Mouse (Mus musculus) spleen, postnatal 14 days (tissue): ENCODE results near the gene Eed.
A peak's percentile ranks its signal among the peaks of the same experiment; 100 is the strongest.

Source experiments
- DNase-seq, 2 experiments: peaks; one replicate each; pipeline ENCODE4 v3.0.0; 2021 to 2022; ENCODE audit warnings: low spot score in 2 of 2

Gene Eed

DNA sequence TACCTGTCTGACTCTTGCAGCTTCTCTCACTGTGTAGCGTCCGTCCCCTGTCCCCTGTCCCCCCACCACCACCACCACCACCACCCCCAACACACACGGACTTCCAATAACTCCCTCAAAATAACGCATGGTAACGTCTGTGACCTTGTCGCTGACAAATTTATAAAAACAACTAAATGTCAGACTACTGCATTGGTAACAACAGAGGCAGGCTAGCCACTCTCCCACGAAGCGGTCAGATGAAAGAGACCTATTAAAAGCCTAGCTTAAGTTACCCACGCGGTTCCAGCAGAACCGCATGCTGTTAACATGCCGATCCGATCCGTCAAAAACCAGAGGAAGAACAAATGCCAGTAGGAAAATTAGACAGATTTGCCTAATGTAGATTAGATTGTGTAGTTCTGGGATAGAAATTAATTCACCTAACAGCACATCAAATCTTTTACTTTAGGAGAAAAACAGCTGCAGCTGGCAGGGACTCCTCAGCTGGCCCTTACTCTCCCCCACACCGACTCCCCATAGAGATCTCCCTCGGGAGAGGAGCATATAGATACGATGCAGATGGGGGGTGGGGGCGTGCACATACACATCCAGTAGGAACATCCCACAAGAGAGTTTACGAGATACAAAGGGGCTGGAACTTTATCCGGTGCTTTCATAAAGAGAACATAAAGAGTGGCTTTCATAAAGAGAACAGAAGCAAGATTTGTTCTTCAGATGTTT lies 71.7 kb downstream of the Eed start:
- DNase-seq: no peak

DNA sequence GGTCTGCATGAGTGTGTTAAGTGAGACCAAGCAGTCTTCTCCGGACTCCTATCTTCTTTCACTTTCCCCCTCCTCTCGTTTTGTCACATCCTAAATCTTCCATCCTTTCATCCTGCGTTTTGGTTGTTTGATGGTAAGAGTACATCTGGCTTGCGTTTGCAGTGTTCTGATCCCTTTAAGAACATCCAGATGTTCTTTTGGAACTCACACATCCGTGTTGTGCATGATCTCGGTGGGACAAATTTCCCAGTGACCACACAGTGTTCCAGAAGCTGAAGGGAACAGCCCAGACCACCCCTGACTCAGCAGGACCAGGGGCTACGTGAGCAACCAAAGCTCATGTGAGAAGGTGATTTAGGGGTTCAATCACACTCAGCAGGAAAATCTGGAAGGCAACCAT lies 72.4 kb downstream of the Eed start:
- DNase-seq: no peak

DNA sequence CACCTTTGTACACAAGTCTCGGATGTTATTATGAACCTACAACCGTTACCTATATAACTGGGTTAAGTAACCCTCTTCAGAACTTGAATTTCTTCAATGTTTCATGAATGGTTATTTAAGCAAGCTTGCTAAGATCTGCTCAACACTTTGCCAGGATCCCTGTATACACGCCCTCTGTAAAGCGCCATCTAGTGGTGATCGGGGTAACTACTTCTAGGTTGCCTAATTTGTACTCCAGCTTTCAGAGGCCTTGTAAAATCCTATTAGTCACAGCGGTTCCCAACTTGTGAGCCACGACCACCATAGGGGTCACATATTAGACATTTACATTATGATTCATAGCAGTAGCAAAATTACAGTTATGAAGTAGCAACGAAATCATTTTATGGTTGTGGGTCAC lies 72.8 kb downstream of the Eed start:
- DNase-seq: peak; percentile 14 to 59
